Mouse (Mus musculus) lung, postnatal 0 days (tissue): ENCODE data around the gene Phox2a.

Experiments
- CTCF ChIP-seq: IDR thresholded peaks from 2 replicates; pipeline ENCODE4 v1.5.1; 2016; ENCODE audit warnings: antibody characterized with exemption, mild to moderate bottlenecking
- EP300 ChIP-seq: IDR thresholded peaks from 2 replicates; pipeline ENCODE4 v1.6.1; 2016; ENCODE audit warnings: antibody characterized with exemption, mild to moderate bottlenecking, control low read depth

DNA sequence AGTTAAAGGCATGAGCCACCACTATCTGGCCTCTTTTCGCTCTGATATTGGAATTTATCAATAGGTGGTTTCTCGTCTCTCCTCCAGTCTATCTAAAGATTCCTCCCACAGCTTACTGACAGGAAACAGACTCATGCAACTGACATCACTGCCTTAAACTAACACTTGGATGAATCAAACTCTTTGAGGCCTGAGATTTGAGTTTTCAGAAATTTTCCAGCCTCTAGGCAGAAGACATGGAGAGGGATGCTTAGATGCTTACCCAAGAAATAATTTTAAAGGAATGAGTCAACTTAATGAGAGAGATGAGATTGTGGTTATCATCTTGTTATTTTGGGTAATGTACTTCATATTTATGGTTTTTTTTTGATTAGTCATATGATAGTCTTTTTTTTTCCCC is 35.7 kb downstream of the Phox2a start:
- no peak for TF ChIP-seq CTCF
- no peak for TF ChIP-seq EP300
